In the genomic region with DNA sequence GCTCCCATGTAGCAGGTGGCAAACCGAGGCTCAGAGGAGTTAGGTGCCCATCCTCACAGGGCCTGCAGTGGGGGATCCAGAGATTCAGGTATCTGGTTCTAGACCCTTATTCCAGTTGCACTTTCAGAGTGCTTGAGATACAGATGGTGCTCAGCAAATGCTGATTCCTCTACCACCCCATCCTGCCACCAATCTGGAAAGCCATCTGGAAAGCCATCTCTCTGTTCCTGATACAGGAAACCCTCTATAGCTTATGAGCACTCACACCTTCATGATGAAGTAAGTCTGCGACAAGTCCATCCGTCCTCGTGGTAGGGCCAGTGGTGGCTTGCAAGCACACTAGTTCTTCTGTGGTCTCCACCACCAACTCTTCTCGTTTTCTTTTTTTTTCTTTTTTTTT, we compare ENCODE assay signal across 22 mouse cellular contexts. TPM values are rescaled to one million over a fixed set of nuclear protein-coding genes. Genes with fewer than 3 reads are reported as not detected.
DNase-seq lines count a peak whose midpoint lies in the region; ATAC-seq and TF ChIP-seq lines count a peak whose summit lies in the region.
"Had no signal": no experiment of that assay in that cellular context is flagged by ENCODE, and none has a peak within 500 bp of the region (broad histone marks: within the 10 kb centered on the region; RNA-seq: fewer than 3 reads in every experiment).

No protein-coding gene starts in this region.

- no peak overlapping the region for H3K27ac ChIP-seq in heart, embryonic 10.5 days
- H3K27ac ChIP-seq in heart, embryonic 16.5 days (ENCODE audit: low read length): no peak overlapping the region
- no peak overlapping the region for H3K27ac ChIP-seq in neural tube, embryonic 15.5 days (replicated peaks)
- H3K27ac ChIP-seq: forebrain, embryonic 13.5 days; limb, embryonic 12.5 days; midbrain, embryonic 12.5 days; neural tube, embryonic 12.5 days had no signal

- intact Hi-C loops in heart, postnatal 14 days (cut with DNase I): no loop called here

- no peak for TF ChIP-seq POLR2A in myocyte (IDR thresholded peaks at IDR 0.05; ENCODE audit: insufficient read length, low read depth)

- H3K4me1 ChIP-seq in heart, embryonic 10.5 days: peaks cover 51% of the 10 kb centered on the region
- peaks cover 43% of the 10 kb centered on the region for H3K4me1 ChIP-seq in heart, embryonic 16.5 days (ENCODE audit: control insufficient read depth, insufficient read depth, low read length)
- no peaks in the 10 kb centered on the region for H3K4me1 ChIP-seq in neural tube, embryonic 15.5 days
- H3K4me1 ChIP-seq: forebrain, embryonic 13.5 days had no signal

- H3K36me3 ChIP-seq in heart, embryonic 10.5 days: peaks cover 69% of the 10 kb centered on the region
- H3K36me3 ChIP-seq in heart, embryonic 16.5 days (ENCODE audit: control insufficient read depth, insufficient read depth): peaks cover 9% of the 10 kb centered on the region
- peaks cover 8% of the 10 kb centered on the region for H3K36me3 ChIP-seq in myocyte (ENCODE audit: control insufficient read depth, insufficient read depth)
- no peaks in the 10 kb centered on the region for H3K36me3 ChIP-seq in neural tube, embryonic 15.5 days
- H3K36me3 ChIP-seq: limb, embryonic 12.5 days; midbrain, embryonic 12.5 days; neural tube, embryonic 12.5 days had no signal

- WGBS in heart, embryonic 10.5 days: 90% methylated on average over 5 of the region's 5 CpGs
- WGBS in heart, embryonic 16.5 days: 67% methylated on average over 5 of the region's 5 CpGs
- WGBS in neural tube, embryonic 15.5 days: 90% methylated on average over 5 of the region's 5 CpGs

- no peak overlapping the region for H3K9ac ChIP-seq in heart, embryonic 16.5 days (ENCODE audit: low read length)
- H3K9ac ChIP-seq in neural tube, embryonic 15.5 days (replicated peaks): no peak overlapping the region
- H3K9ac ChIP-seq: forebrain, embryonic 13.5 days; limb, embryonic 12.5 days; midbrain, embryonic 12.5 days; neural tube, embryonic 12.5 days had no signal

- no peak for ATAC-seq in heart, embryonic 16.5 days (replicated peaks; ENCODE audit: extremely low read depth, insufficient read depth, low FRiP score)
- ATAC-seq in inflammation-experienced regulatory T-cells, adult 6 months: no peak
- ATAC-seq in neural tube, embryonic 15.5 days (ENCODE audit: low FRiP score): no peak
- ATAC-seq: forebrain, embryonic 13.5 days; hindbrain, embryonic 16.5 days; intestine, postnatal 0 days had no signal

- H3K9me3 ChIP-seq in heart, embryonic 10.5 days: no peaks in the 10 kb centered on the region
- no peaks in the 10 kb centered on the region for H3K9me3 ChIP-seq in heart, embryonic 16.5 days (replicated peaks; ENCODE audit: control insufficient read depth, low read length)
- H3K9me3 ChIP-seq in neural tube, embryonic 15.5 days (replicated peaks): no peaks in the 10 kb centered on the region
- H3K9me3 ChIP-seq: forebrain, embryonic 13.5 days; limb, embryonic 12.5 days; midbrain, embryonic 12.5 days; neural tube, embryonic 12.5 days had no signal

- H3ac ChIP-seq in myocyte (ENCODE audit: control insufficient read depth, insufficient read length): no peak overlapping the region

- peak overlapping the region; percentile 66 for H3K4me3 ChIP-seq in heart, embryonic 10.5 days
- no peak overlapping the region for H3K4me3 ChIP-seq in heart, embryonic 16.5 days (ENCODE audit: low read length)
- H3K4me3 ChIP-seq in myocyte: peak overlapping the region; percentile 57
- H3K4me3 ChIP-seq in neural tube, embryonic 15.5 days (replicated peaks): no peak overlapping the region
- H3K4me3 ChIP-seq: forebrain, embryonic 13.5 days; limb, embryonic 12.5 days; midbrain, embryonic 12.5 days; neural tube, embryonic 12.5 days had no signal

- DNase-seq in heart, embryonic 10.5 days (ENCODE audit: low spot score): no peak
- no peak for DNase-seq in heart, adult 9 months (ENCODE audit: low spot score in 2 of 2)
- no peak for DNase-seq in heart, postnatal 14 days
- peak; percentile 44 to 83 for DNase-seq in layer of hippocampus, adult 18-20 months (ENCODE audit: low spot score in 2 of 2)
- DNase-seq: adrenal gland, postnatal 25 days; cerebellum, adult 9-10 months; gastrocnemius, postnatal 14 days; kidney, postnatal 25 days; lung, adult 18-20 months; retina, postnatal 1 day; thymus, postnatal 36 days had no signal

- H3K27me3 ChIP-seq in heart, embryonic 10.5 days (ENCODE audit: insufficient read depth, poor library complexity, severe bottlenecking): no peaks in the 10 kb centered on the region
- H3K27me3 ChIP-seq in heart, embryonic 16.5 days (ENCODE audit: control insufficient read depth, insufficient read depth, low read length): no peaks in the 10 kb centered on the region
- H3K27me3 ChIP-seq in myocyte (ENCODE audit: control insufficient read depth, insufficient read depth, insufficient read length): no peaks in the 10 kb centered on the region
- no peaks in the 10 kb centered on the region for H3K27me3 ChIP-seq in neural tube, embryonic 15.5 days (replicated peaks)
- H3K27me3 ChIP-seq: forebrain, embryonic 13.5 days; midbrain, embryonic 12.5 days; neural tube, embryonic 12.5 days had no signal

- peaks cover 12% of the 10 kb centered on the region for H3K79me2 ChIP-seq in myocyte (ENCODE audit: control insufficient read depth, insufficient read depth)

- H3K4me2 ChIP-seq in heart, embryonic 16.5 days (ENCODE audit: low read depth, low read length): peak overlapping the region; percentile 36
- H3K4me2 ChIP-seq in myocyte (ENCODE audit: low read depth): peak overlapping the region; percentile 66
- no peak overlapping the region for H3K4me2 ChIP-seq in neural tube, embryonic 15.5 days
- H3K4me2 ChIP-seq: forebrain, embryonic 13.5 days; limb, embryonic 12.5 days; liver, embryonic 11.5 days; midbrain, embryonic 12.5 days; neural tube, embryonic 12.5 days had no signal

TF ChIP-seq in myocyte, 11 proteins besides CTCF, POLR2A, EP300 and RAD21:
- TF ChIP-seq USF1 (IDR thresholded peaks at IDR 0.05; ENCODE audit: low read depth) (no peak), POLR2AphosphoS2 (IDR thresholded peaks at IDR 0.05; ENCODE audit: insufficient read length, low read depth) (peak; percentile 18)

RNA-seq across cellular contexts. Expression of a gene that starts 27.2 kb away (rescaled TPM):
- polyA plus RNA-seq in heart, embryonic 10.5 days (2016; fragmentation: Nextera tagmentation; extraction: Ambion mirVana): 9.1 and 9.9 TPM in 2 replicates
- polyA plus RNA-seq in heart, embryonic 16.5 days (2015; fragmentation: Nextera tagmentation; extraction: Ambion mirVana): 3.5 and 4.0 TPM in 2 replicates
- 1 to 10 TPM; 4.8 to 4.9 TPM for total RNA-seq in heart, postnatal 14 days (2021)
- 1 to 10 TPM; 1.1 to 1.2 TPM for total RNA-seq in layer of hippocampus, adult 18-20 months (2021)
- 25.0 TPM for polyA plus RNA-seq in myocyte (2012; fragmentation: generic; extraction: Trizol)
- polyA plus RNA-seq in inflammation-experienced regulatory T-cells, adult 6 months (2017; shearing (Covaris generic)): 10 to 100 TPM in 2 of 3 experiments, 1 to 10 TPM in 1; 6.4 to 17.5 (median 11.8) TPM
- polyA plus RNA-seq in neural tube, embryonic 15.5 days (2015; fragmentation: Nextera tagmentation; extraction: Ambion mirVana): 1.9 and 2.4 TPM in 2 replicates

RNA-seq across cellular contexts. Expression of a gene that starts 30.1 kb away (rescaled TPM):
- 1,777 and 2,791 TPM in 2 replicates for polyA plus RNA-seq in heart, embryonic 10.5 days (2016; fragmentation: Nextera tagmentation; extraction: Ambion mirVana)
- polyA plus RNA-seq in heart, embryonic 16.5 days (2015; fragmentation: Nextera tagmentation; extraction: Ambion mirVana): 1,596 and 1,841 TPM in 2 replicates
- total RNA-seq in heart, postnatal 14 days (2021): 100 to 1,000 TPM; 280 to 698 TPM
- total RNA-seq in layer of hippocampus, adult 18-20 months (2021): 1 to 10 TPM; 2.3 to 3.0 TPM
- polyA plus RNA-seq in myocyte (2012; fragmentation: generic; extraction: Trizol): 5,062 TPM
- polyA plus RNA-seq in inflammation-experienced regulatory T-cells, adult 6 months (2017; shearing (Covaris generic)): 10 to 100 TPM in 1 of 3 experiments, 1 to 10 TPM in 2; 5.9 to 17.7 (median 6.4) TPM
- polyA plus RNA-seq in neural tube, embryonic 15.5 days (2015; fragmentation: Nextera tagmentation; extraction: Ambion mirVana): 16.2 and 19.5 TPM in 2 replicates

RNA-seq across cellular contexts. Expression of a gene that starts 30.2 kb away (rescaled TPM):
- 39.0 and 39.8 TPM in 2 replicates for polyA plus RNA-seq in heart, embryonic 10.5 days (2016; fragmentation: Nextera tagmentation; extraction: Ambion mirVana)
- polyA plus RNA-seq in heart, embryonic 16.5 days (2015; fragmentation: Nextera tagmentation; extraction: Ambion mirVana): 30.3 and 33.9 TPM in 2 replicates
- 10 to 100 TPM; 23.2 to 26.5 TPM for total RNA-seq in heart, postnatal 14 days (2021)
- 10 to 100 TPM; 53.2 to 57.7 TPM for total RNA-seq in layer of hippocampus, adult 18-20 months (2021)
- 9.2 TPM for polyA plus RNA-seq in myocyte (2012; fragmentation: generic; extraction: Trizol)
- 10 to 100 TPM; 17.1 to 26.3 (median 17.5) TPM for polyA plus RNA-seq in inflammation-experienced regulatory T-cells, adult 6 months (2017; shearing (Covaris generic))
- 34.8 and 39.1 TPM in 2 replicates for polyA plus RNA-seq in neural tube, embryonic 15.5 days (2015; fragmentation: Nextera tagmentation; extraction: Ambion mirVana)

Comparison
In these comparisons a context has a peak if more than half of its experiments do, and no peak if none do; other contexts are left out.
1. H3K4me3 ChIP-seq: peak in heart, embryonic 10.5 days (single experiment) and myocyte (single experiment); none in heart, embryonic 16.5 days (single experiment) and neural tube, embryonic 15.5 days (single experiment).
2. DNase-seq: peak in layer of hippocampus, adult 18-20 months (2 of 2); none in heart, embryonic 10.5 days (single experiment), heart, adult 9 months (0 of 2) and heart, postnatal 14 days (0 of 2).
3. RNA of a gene that starts 30.1 kb away (polyA plus RNA-seq): 5,062 TPM in myocyte (single experiment), 1,596 to 1,841 TPM in heart, embryonic 16.5 days and 1,777 to 2,791 TPM in heart, embryonic 10.5 days; 16.2 to 19.5 TPM in neural tube, embryonic 15.5 days and 5.9 to 17.7 TPM in inflammation-experienced regulatory T-cells, adult 6 months; every median in the first group is over 10 times any median in the second.